Mouse (Mus musculus): ENCODE results near the gene Ppp4r2. TPM values are rescaled to one million over a fixed set of nuclear protein-coding genes. Genes with fewer than 3 reads are reported as not detected.

The Ppp4r2 gene
- polyA plus RNA-seq, 1 experiment from 2014 or later, result 119 TPM

DNA sequence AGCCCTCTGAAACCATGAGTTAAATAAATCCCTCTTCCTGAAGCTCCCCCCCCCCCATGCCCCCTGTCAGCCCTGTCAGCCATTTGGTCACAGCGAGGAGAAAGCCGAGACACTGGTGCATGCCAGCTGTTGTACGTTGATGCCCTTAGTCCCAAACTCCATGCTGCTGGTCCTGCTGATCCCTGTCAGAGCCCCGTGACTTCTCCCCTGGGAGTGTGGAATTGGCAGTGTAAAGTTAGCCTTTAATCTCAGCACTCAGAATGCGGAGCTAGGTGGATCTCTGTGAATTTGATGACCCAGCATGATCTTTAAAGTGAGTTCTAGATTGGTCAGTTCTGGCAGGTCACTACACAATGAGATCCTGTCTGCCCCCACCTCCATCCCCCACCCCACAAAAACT is 3.7 kb upstream of the Ppp4r2 start:
- CTCF ChIA-PET, result interaction anchor here (1.3 kb wide), 1 partner anchor 28 kb away, joined by 3 read pairs; no protein-coding TSS in a partner anchor
- ATAC-seq, result no peak
- H3K27me3 ChIP-seq, result no peaks in the 10 kb centered on the region
- no peak for TF ChIP-seq CTCF (IDR thresholded peaks at IDR 0.05)
- in situ Hi-C loops (cut with MboI; ENCODE audit: low pct_unique_long_range_greater_than_20kb), result loop anchor here (5.0 to 10.0 kb wide), 2 partner anchors 32 to 125 kb away; partner anchors contain the start of gene Gxylt2
- no peak for DNase-seq (ENCODE audit: low read depth, low spot score)
- POLR2A ChIA-PET, result interaction anchor here (0.7 kb wide), 1 partner anchor 8 kb away, joined by 3 read pairs; no protein-coding TSS in a partner anchor

DNA sequence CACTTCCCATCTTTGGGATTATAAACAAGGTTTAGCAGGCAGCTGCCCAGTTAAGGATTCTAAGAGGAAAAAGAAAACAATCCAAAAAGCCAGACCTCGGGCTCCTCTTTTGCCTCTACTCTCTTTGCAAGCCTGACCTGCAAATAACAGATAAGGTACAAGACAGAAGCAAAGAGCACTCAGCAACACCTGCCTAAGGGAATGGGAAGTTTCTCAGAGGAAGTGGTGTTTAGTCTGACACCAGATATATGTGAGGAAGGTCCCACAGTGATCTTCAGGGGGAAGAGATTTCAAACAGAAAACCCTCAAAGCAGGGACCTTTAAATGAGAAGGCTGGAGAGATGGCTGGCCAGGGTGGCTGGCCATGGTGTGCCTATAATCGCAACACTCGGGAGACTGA is 2.2 kb upstream of the Ppp4r2 start:
- DNase-seq (ENCODE audit: low read depth, low spot score) (no peak), ATAC-seq (no peak)
- ChIA-PET POLR2A (no interaction called here), CTCF (no interaction called here)
- H3K27me3 ChIP-seq, result no peaks in the 10 kb centered on the region
- no peak for TF ChIP-seq CTCF (IDR thresholded peaks at IDR 0.05)
- in situ Hi-C loops (cut with MboI; ENCODE audit: low pct_unique_long_range_greater_than_20kb), result loop anchor here (5.0 to 10.0 kb wide), 2 partner anchors 34 to 126 kb away; partner anchors contain the start of gene Gxylt2

GRCm38 (mm10) chr6:100831751-100832150 is 1.7 kb upstream of the Ppp4r2 start:
- H3K27me3 ChIP-seq, result no peaks in the 10 kb centered on the region
- in situ Hi-C loops (cut with MboI; ENCODE audit: low pct_unique_long_range_greater_than_20kb), result loop anchor here (5.0 to 10.0 kb wide), 2 partner anchors 34 to 127 kb away; partner anchors contain the start of gene Gxylt2
- ChIA-PET CTCF (no interaction called here), POLR2A (no interaction called here)
- DNase-seq (ENCODE audit: low read depth, low spot score) (no peak), ATAC-seq (no peak)
- no peak for TF ChIP-seq CTCF (IDR thresholded peaks at IDR 0.05)

- CTCF ChIA-PET, result no interaction called here
- TF ChIP-seq CTCF (IDR thresholded peaks at IDR 0.05), result peak; percentile 73
- ATAC-seq (peak; percentile 57), DNase-seq (ENCODE audit: low read depth, low spot score) (no peak)
- in situ Hi-C loops (cut with MboI; ENCODE audit: low pct_unique_long_range_greater_than_20kb), result loop anchor here (5.0 to 10.0 kb wide), 2 partner anchors 37 to 129 kb away; partner anchors contain the start of gene Gxylt2
- POLR2A ChIA-PET, result interaction anchor here (1.0 kb wide), 1 partner anchor 42 kb away, joined by 3 read pairs; no protein-coding TSS in a partner anchor
- no peaks in the 10 kb centered on the region for H3K27me3 ChIP-seq
Observed at GRCm38 (mm10) chr6:100833811-100834481, 524 bp downstream of the Ppp4r2 start.

- ChIA-PET CTCF (no interaction called here), POLR2A (interaction anchor here (0.8 kb wide), 1 partner anchor 34 kb away, joined by 3 read pairs; no protein-coding TSS in a partner anchor)
- ATAC-seq, result no peak
- H3K27me3 ChIP-seq, result no peaks in the 10 kb centered on the region
- in situ Hi-C loops (cut with MboI; ENCODE audit: low pct_unique_long_range_greater_than_20kb), result loop anchor here (5.0 to 10.0 kb wide), 2 partner anchors 37 to 130 kb away; partner anchors contain the start of gene Gxylt2
- no peak for TF ChIP-seq CTCF (IDR thresholded peaks at IDR 0.05)
- DNase-seq (ENCODE audit: low read depth, low spot score), result no peak
Observed at GRCm38 (mm10) chr6:100834489-100835160, 1.2 kb downstream of the Ppp4r2 start.

DNA sequence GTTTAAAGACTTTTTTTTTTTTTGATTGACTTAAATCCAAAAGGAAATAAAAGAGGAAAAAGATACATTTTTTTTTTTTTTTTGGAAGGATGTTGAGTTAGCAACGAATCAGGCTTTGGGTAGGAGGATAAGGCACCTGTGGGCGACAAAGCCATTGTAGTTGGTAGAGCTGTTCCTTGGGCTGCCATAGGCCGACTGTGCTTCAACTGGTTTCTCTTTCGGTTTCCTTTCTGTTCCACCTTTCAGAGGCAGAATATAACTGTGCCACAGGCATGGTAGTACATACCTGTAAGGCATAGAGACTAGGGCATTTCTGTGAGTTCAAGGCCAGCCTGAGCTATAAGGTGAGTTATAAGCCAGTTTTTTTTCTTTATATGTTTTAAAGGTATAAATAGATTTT is 11.6 kb downstream of the Ppp4r2 start:
- H3K27me3 ChIP-seq, result no peaks in the 10 kb centered on the region
- in situ Hi-C loops (cut with MboI; ENCODE audit: low pct_unique_long_range_greater_than_20kb), result no loop called here
- no peak for TF ChIP-seq CTCF (IDR thresholded peaks at IDR 0.05)
- no peak for ATAC-seq
- ChIA-PET CTCF (no interaction called here), POLR2A (interaction anchor here (1.2 kb wide), 1 partner anchor 19 kb away, joined by 3 read pairs; no protein-coding TSS in a partner anchor)
- DNase-seq (ENCODE audit: low read depth, low spot score), result no peak

DNA sequence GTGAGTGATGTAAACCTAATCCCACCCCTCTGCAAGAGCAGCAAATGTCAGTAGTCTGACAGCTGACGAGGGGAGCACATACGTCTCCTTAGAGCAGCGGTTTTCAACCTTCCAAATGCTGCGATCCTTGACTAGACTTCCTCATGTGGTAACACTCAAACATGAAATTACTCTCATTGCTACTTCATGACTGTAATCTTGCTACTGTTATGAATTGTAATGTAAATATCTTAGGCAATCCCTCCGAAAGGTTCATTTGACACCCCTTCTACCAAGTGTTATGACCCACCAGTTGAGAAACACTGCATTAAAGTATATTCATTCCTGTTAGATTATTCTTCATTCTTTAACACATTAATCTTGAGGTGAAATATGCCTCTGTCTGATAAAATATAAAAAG is 13.8 kb downstream of the Ppp4r2 start:
- POLR2A ChIA-PET, result no interaction called here
- ATAC-seq, result no peak
- no peak for TF ChIP-seq CTCF (IDR thresholded peaks at IDR 0.05)
- no peak for DNase-seq (ENCODE audit: low read depth, low spot score)
- CTCF ChIA-PET, result no interaction called here
- in situ Hi-C loops (cut with MboI; ENCODE audit: low pct_unique_long_range_greater_than_20kb), result no loop called here
- H3K27me3 ChIP-seq, result no peaks in the 10 kb centered on the region

DNA sequence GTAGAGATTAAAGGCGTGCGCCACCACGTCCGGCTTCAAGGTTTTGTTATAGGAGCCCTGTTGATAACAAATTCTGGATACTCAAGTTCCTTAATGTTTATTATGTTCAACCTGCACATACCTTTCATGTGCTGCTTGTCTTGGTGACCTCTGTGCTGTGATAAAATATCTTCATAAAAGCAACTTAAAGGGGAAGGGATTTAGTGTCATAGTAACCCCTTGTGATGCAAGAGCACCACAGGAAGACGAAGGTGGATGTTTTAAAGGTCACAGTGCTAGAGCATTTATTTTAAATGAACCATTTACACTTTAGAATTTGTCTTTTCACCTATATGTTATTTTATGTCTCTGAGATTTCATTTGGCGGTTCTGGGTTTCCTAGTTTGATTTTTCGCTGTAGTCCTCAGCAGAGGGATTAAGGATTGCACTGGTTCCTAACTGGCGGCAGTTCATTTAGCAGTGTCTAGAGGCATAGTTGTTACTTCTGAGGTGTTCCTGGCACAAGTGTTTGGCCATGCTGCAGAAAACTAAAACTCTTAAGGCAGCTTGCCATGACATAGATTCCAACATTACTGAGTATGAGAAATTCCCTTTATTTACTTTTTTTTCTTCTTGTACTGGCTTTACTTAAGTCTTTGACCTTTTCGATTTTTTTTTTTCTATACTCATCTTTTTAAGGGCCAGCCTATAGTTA is 15.4 kb downstream of the Ppp4r2 start:
- no peaks in the 10 kb centered on the region for H3K27me3 ChIP-seq
- no peak for TF ChIP-seq CTCF (IDR thresholded peaks at IDR 0.05)
- ChIA-PET POLR2A (no interaction called here), CTCF (no interaction called here)
- in situ Hi-C loops (cut with MboI; ENCODE audit: low pct_unique_long_range_greater_than_20kb), result no loop called here
- DNase-seq (ENCODE audit: low read depth, low spot score) (no peak), ATAC-seq (no peak)

- H3K27me3 ChIP-seq, result no peaks in the 10 kb centered on the region
- ATAC-seq (no peak), DNase-seq (ENCODE audit: low read depth, low spot score) (no peak)
- in situ Hi-C loops (cut with MboI; ENCODE audit: low pct_unique_long_range_greater_than_20kb), result no loop called here
- ChIA-PET POLR2A (interaction anchor here (0.7 kb wide), 1 partner anchor 140 kb away, joined by 3 read pairs; no protein-coding TSS in a partner anchor), CTCF (no interaction called here)
- TF ChIP-seq CTCF (IDR thresholded peaks at IDR 0.05), result no peak
Observed at GRCm38 (mm10) chr6:100850671-100851081, 17.3 kb downstream of the Ppp4r2 start.

DNA sequence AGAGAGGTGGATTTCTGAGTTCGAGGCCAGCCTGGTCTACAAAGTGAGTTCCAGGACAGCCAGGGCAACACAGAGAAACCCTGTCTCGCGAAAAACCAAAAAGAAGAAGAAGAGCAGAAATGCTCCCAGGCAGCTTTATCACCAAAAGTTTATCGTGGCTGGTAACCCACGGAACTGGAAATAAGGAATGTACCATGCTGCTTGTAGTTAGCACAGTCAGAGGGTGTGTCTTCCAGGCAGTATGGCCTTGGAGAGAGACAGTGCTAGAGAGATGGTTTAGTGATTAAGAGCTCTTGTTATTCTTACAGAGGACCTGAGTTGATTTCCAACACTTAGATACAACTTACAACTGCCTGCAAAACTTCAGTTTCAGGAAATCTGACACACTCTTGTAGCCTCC is 17.7 kb downstream of the Ppp4r2 start:
- no peak for TF ChIP-seq CTCF (IDR thresholded peaks at IDR 0.05)
- CTCF ChIA-PET, result interaction anchor here (1.1 kb wide), 1 partner anchor 9 kb away, joined by 3 read pairs; no protein-coding TSS in a partner anchor

More for the DNA sequence above, 17.7 kb downstream of the Ppp4r2 start:
- DNase-seq (ENCODE audit: low read depth, low spot score), result no peak
- POLR2A ChIA-PET, result no interaction called here
- in situ Hi-C loops (cut with MboI; ENCODE audit: low pct_unique_long_range_greater_than_20kb), result no loop called here
- ATAC-seq, result no peak
- H3K27me3 ChIP-seq, result no peaks in the 10 kb centered on the region

Data from Patski (cell line).